Comparison of ENCODE assay signal across 9 mouse cellular contexts in genomic region chr4:117831920-117832691, GRCm38 (mm10). TPM values are rescaled to one million over a fixed set of nuclear protein-coding genes. Genes with fewer than 3 reads are reported as not detected.
DNase-seq lines count a peak whose midpoint lies in the region; ATAC-seq and TF ChIP-seq lines count a peak whose summit lies in the region.
"Had no signal": no experiment of that assay in that cellular context is flagged by ENCODE, and none has a peak within 500 bp of the region (broad histone marks: within the 10 kb centered on the region; RNA-seq: fewer than 3 reads in every experiment).

No protein-coding gene starts in this region.

- 83% methylated on average over 9 of the region's 9 CpGs for WGBS in limb, embryonic 12.5 days
- 80% methylated on average over 9 of the region's 9 CpGs for WGBS in limb, embryonic 10.5 days
- 82% methylated on average over 9 of the region's 9 CpGs for WGBS in cerebellum, adult 2 months

- H3K27ac ChIP-seq in limb, embryonic 12.5 days: no peak overlapping the region
- H3K27ac ChIP-seq in limb, embryonic 10.5 days: no peak overlapping the region
- no peak overlapping the region for H3K27ac ChIP-seq in cerebellum, adult 2 months (ENCODE audit: insufficient read depth, low read length)
- H3K27ac ChIP-seq: lung, embryonic 15.5 days had no signal

- H3K4me3 ChIP-seq in limb, embryonic 12.5 days (replicated peaks): no peak overlapping the region
- H3K4me3 ChIP-seq in limb, embryonic 10.5 days: no peak overlapping the region
- no peak overlapping the region for H3K4me3 ChIP-seq in cerebellum, adult 2 months (replicated peaks; ENCODE audit: insufficient read depth, low read depth, low read length)
- H3K4me3 ChIP-seq: lung, embryonic 15.5 days had no signal

- no peaks in the 10 kb centered on the region for H3K36me3 ChIP-seq in limb, embryonic 12.5 days
- H3K36me3 ChIP-seq in limb, embryonic 10.5 days: no peaks in the 10 kb centered on the region
- H3K36me3 ChIP-seq: lung, embryonic 15.5 days had no signal

- H3K4me1 ChIP-seq in limb, embryonic 12.5 days (replicated peaks): peaks cover 16% of the 10 kb centered on the region
- H3K4me1 ChIP-seq in limb, embryonic 10.5 days: peaks cover 28% of the 10 kb centered on the region
- no peaks in the 10 kb centered on the region for H3K4me1 ChIP-seq in cerebellum, adult 2 months (ENCODE audit: control insufficient read depth, insufficient read depth, low read length)

- DNase-seq in limb, embryonic 10.5 days (ENCODE audit: low spot score): no peak
- DNase-seq in kidney, postnatal 36 days: peak; percentile 60 to 87
- DNase-seq in spleen, postnatal 36 days (ENCODE audit: low spot score in 2 of 2): peak; percentile 53 to 72
- no peak for DNase-seq in frontal cortex, postnatal 14 days (ENCODE audit: low spot score in 2 of 2)
- DNase-seq in cerebellum, adult 2 months: no peak
- no peak for DNase-seq in frontal cortex, adult 2 months (ENCODE audit: extremely low spot score in 1 of 2, low spot score in 1 of 2)

- peaks cover 9% of the 10 kb centered on the region for H3K27me3 ChIP-seq in limb, embryonic 12.5 days
- peaks cover 25% of the 10 kb centered on the region for H3K27me3 ChIP-seq in limb, embryonic 10.5 days (ENCODE audit: low read depth, poor library complexity, severe bottlenecking)
- H3K27me3 ChIP-seq in cerebellum, adult 2 months (ENCODE audit: control insufficient read depth, insufficient read depth, low read length): no peaks in the 10 kb centered on the region

- no peak for ATAC-seq in limb, embryonic 12.5 days (ENCODE audit: insufficient number of reproducible peaks, insufficient read depth, low FRiP score, low TSS enrichment, low read depth)
- peak; percentile 53 for ATAC-seq in erythroid progenitor cell, adult 5-6 weeks (replicated peaks; ENCODE audit: low FRiP score, poor library complexity, severe bottlenecking)

- no peaks in the 10 kb centered on the region for H3K9me3 ChIP-seq in limb, embryonic 12.5 days
- no peaks in the 10 kb centered on the region for H3K9me3 ChIP-seq in limb, embryonic 10.5 days (replicated peaks)
- H3K9me3 ChIP-seq: lung, embryonic 15.5 days had no signal

- TF ChIP-seq POLR2A in cerebellum, adult 2 months (IDR thresholded peaks at IDR 0.05; ENCODE audit: borderline replicate concordance, insufficient read depth, low read length): no peak

- no peak overlapping the region for H3K4me2 ChIP-seq in limb, embryonic 12.5 days
- H3K4me2 ChIP-seq: lung, embryonic 15.5 days had no signal

- TF ChIP-seq CTCF in cerebellum, adult 2 months (IDR thresholded peaks at IDR 0.05; ENCODE audit: borderline replicate concordance, insufficient read depth, low read depth, low read length): no peak

- 0 out of 2 replicates have a peak overlapping the region, but pooled peaks have one; percentile 3 for H3K9ac ChIP-seq in limb, embryonic 12.5 days (replicated peaks)
- H3K9ac ChIP-seq: lung, embryonic 15.5 days had no signal

RNA-seq across cellular contexts. Expression of gene Slc6a9, which starts 2.2 kb away (rescaled TPM):
- polyA plus RNA-seq in limb, embryonic 12.5 days (2016; fragmentation: Nextera tagmentation; extraction: Ambion mirVana): 14.7 and 16.5 TPM in 2 replicates
- 9.4 and 10.3 TPM in 2 replicates for polyA plus RNA-seq in limb, embryonic 10.5 days (2016; fragmentation: Nextera tagmentation; extraction: Ambion mirVana)
- total RNA-seq in erythroid progenitor cell, adult 5-6 weeks (2015; ENCODE audit: low replicate concordance): 273 and 276 TPM in 2 replicates
- total RNA-seq in erythroid progenitor cell, adult 5-6 weeks (2017; ENCODE audit: low replicate concordance): 282 and 375 TPM in 2 replicates
- 178 and 197 TPM in 2 replicates for polyA plus RNA-seq in cerebellum, adult 2 months (2012; rRNA removed)
- polyA plus RNA-seq in frontal cortex, adult 2 months (2012; rRNA removed): 79.0 and 93.0 TPM in 2 replicates

RNA-seq across cellular contexts. Expression of gene Ccdc24, which starts 40.3 kb away (rescaled TPM):
- 2.2 and 2.7 TPM in 2 replicates for polyA plus RNA-seq in limb, embryonic 12.5 days (2016; fragmentation: Nextera tagmentation; extraction: Ambion mirVana)
- polyA plus RNA-seq in limb, embryonic 10.5 days (2016; fragmentation: Nextera tagmentation; extraction: Ambion mirVana): 0.96 and 1.3 TPM in 2 replicates
- total RNA-seq in erythroid progenitor cell, adult 5-6 weeks (2015; ENCODE audit: low replicate concordance): 1.3 TPM in 1 of 2 replicates, not detected in the other
- total RNA-seq in erythroid progenitor cell, adult 5-6 weeks (2017; ENCODE audit: low replicate concordance): 0.98 and 17.2 TPM in 2 replicates
- 1.8 and 3.4 TPM in 2 replicates for polyA plus RNA-seq in cerebellum, adult 2 months (2012; rRNA removed)
- 2.1 and 2.9 TPM in 2 replicates for polyA plus RNA-seq in frontal cortex, adult 2 months (2012; rRNA removed)

RNA-seq across cellular contexts. Expression of gene B4galt2, which starts 51.2 kb away (rescaled TPM):
- 36.4 and 39.8 TPM in 2 replicates for polyA plus RNA-seq in limb, embryonic 12.5 days (2016; fragmentation: Nextera tagmentation; extraction: Ambion mirVana)
- 22.8 and 26.2 TPM in 2 replicates for polyA plus RNA-seq in limb, embryonic 10.5 days (2016; fragmentation: Nextera tagmentation; extraction: Ambion mirVana)
- not detected in 2 replicates for total RNA-seq in erythroid progenitor cell, adult 5-6 weeks (2015; ENCODE audit: low replicate concordance)
- total RNA-seq in erythroid progenitor cell, adult 5-6 weeks (2017; ENCODE audit: low replicate concordance): 0.45 TPM in 1 of 2 replicates, not detected in the other
- 41.0 and 42.0 TPM in 2 replicates for polyA plus RNA-seq in cerebellum, adult 2 months (2012; rRNA removed)
- 106 and 118 TPM in 2 replicates for polyA plus RNA-seq in frontal cortex, adult 2 months (2012; rRNA removed)

RNA-seq across cellular contexts. Expression of gene Atp6v0b, which starts 55.0 kb away (rescaled TPM):
- 160 and 175 TPM in 2 replicates for polyA plus RNA-seq in limb, embryonic 12.5 days (2016; fragmentation: Nextera tagmentation; extraction: Ambion mirVana)
- polyA plus RNA-seq in limb, embryonic 10.5 days (2016; fragmentation: Nextera tagmentation; extraction: Ambion mirVana): 143 and 147 TPM in 2 replicates
- total RNA-seq in erythroid progenitor cell, adult 5-6 weeks (2015; ENCODE audit: low replicate concordance): 288 and 327 TPM in 2 replicates
- total RNA-seq in erythroid progenitor cell, adult 5-6 weeks (2017; ENCODE audit: low replicate concordance): 61.0 and 77.4 TPM in 2 replicates
- polyA plus RNA-seq in cerebellum, adult 2 months (2012; rRNA removed): 669 and 676 TPM in 2 replicates
- polyA plus RNA-seq in frontal cortex, adult 2 months (2012; rRNA removed): 722 and 766 TPM in 2 replicates

RNA-seq across cellular contexts. Expression of gene Dph2, which starts 59.7 kb away (rescaled TPM):
- 18.3 and 18.8 TPM in 2 replicates for polyA plus RNA-seq in limb, embryonic 12.5 days (2016; fragmentation: Nextera tagmentation; extraction: Ambion mirVana)
- 22.7 and 25.1 TPM in 2 replicates for polyA plus RNA-seq in limb, embryonic 10.5 days (2016; fragmentation: Nextera tagmentation; extraction: Ambion mirVana)
- 0.72 and 0.84 TPM in 2 replicates for total RNA-seq in erythroid progenitor cell, adult 5-6 weeks (2015; ENCODE audit: low replicate concordance)
- 1.2 and 5.9 TPM in 2 replicates for total RNA-seq in erythroid progenitor cell, adult 5-6 weeks (2017; ENCODE audit: low replicate concordance)
- polyA plus RNA-seq in cerebellum, adult 2 months (2012; rRNA removed): 16.6 and 18.0 TPM in 2 replicates
- polyA plus RNA-seq in frontal cortex, adult 2 months (2012; rRNA removed): 12.8 and 13.5 TPM in 2 replicates

Comparison
In these comparisons a context has a peak if more than half of its experiments do, and no peak if none do; other contexts are left out.
1. DNase-seq: peak in kidney, postnatal 36 days (2 of 2) and spleen, postnatal 36 days (2 of 2); none in limb, embryonic 10.5 days (single experiment), frontal cortex, postnatal 14 days (0 of 2), cerebellum, adult 2 months (0 of 2) and frontal cortex, adult 2 months (0 of 2).